Mouse (Mus musculus) spleen, adult 18-20 months (tissue): Measurements from ENCODE around the gene Cmtm3.
"Not testable (repeated sequence)": the region's sequence is repeated elsewhere in the genome, so short reads cannot be mapped to it uniquely, and the experiment has no call there.

Experiments
- DNase-seq, 2 experiments: peaks; one replicate each; pipeline ENCODE4 v3.0.0; 2022; ENCODE audit warnings: mixed read lengths in 2 of 2

Cmtm3 gene

DNA sequence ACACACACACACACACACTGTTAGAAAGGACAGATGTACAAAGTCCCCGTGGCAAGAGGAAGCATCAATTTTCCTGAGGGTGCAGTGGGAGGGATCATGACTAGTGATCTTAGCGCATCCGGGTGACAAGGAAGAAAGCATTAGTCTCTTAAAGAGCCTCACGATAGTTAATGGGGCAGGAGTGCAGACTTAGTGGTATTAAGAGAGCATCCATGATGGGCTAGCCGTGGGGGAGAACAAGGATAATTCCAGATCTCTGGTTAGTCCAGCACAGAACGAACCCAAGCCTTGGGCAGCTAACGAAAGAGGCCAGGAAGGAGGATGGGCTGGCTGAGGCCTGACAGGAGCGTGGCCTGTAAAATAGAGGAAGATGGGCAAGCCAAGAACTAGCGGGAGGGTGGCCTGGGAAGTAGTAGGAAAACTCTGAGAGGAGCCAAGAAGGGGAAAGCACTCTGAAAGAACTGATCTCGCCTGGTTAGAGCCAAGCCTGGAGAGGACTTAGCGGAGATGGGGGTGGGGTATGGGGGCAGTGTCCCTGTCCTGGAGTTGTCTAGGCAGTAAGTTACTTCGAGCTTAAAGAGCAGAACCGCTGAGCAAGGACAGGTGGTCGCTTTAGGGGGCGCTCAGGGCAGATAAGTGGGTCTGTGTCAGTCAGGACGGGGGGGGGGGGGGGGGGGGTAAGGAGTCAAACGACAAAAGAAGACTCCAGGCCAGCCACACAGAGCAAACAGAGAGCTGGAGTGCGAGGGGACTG, at the start of gene Cmtm3:
Gene Cmtm3 (plus strand): TSS at position 182 of the 754 bp plus-strand sequence.
- DNase-seq = no peak

DNA sequence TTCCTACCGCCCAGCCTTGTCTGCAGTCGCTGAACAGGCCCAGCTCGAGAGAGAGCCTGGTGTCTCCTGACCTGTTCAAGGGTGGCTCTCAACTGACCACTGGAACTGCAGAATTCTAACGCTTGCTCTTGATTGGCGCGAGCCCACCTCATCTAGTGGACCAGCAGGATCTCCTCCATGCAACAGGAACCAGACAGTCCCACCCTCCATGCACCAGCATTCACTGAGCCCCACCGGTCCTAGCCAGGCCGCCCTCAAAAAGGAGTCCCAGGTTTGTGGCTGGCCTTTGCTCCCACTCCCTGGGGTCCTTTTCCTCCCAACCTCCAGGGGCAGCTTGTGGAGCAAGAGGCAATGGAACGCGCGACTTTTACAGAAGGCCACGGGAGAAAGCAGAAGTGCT, 46.1 kb upstream of the Cmtm3 start, which contains the start of gene Cmtm2a:
Gene Cmtm2a (minus strand): TSS at position 101 of the 400 bp plus-strand sequence.
- not testable (repeated sequence) for DNase-seq

DNA sequence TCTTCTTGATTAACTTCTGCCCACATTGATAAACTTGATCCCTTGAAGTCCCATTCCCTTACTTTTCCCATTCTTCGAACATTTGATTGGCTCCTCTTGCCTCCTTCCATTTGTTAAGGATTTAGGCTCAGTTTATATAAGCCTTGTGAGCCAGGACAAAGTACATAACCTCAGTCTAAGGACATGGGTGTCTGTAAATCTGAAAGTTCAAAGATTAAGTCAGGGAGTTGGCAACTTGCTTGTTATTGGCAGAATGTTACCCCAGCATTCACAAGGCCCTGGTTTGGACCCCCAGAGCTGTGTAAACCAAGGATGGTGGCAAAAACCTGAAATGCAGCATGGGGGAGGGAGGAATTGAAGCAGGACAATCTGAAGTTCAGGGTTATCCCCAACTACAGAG, 44.8 kb upstream of the Cmtm3 start:
- no peak for DNase-seq

DNA sequence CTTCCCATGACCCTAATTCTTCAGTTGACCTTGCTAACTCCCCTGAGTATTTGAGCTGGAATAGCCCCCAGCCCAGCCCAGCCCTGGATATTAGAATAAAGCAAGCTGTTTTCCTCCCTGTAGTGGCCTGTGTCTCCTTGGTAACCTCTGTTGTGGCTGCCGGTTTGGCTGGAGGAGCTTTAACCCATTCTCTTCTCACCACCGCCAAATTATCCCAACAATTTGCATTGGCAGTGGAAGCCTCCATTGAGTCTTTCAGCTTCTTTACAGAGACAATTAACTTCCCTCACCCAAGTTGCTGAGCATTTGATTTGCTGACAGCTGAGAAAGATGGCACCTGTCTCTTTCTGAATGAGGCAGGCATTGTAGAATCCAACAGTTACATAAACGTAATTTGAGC, 37.6 kb upstream of the Cmtm3 start:
- DNase-seq = not testable (repeated sequence)

DNA sequence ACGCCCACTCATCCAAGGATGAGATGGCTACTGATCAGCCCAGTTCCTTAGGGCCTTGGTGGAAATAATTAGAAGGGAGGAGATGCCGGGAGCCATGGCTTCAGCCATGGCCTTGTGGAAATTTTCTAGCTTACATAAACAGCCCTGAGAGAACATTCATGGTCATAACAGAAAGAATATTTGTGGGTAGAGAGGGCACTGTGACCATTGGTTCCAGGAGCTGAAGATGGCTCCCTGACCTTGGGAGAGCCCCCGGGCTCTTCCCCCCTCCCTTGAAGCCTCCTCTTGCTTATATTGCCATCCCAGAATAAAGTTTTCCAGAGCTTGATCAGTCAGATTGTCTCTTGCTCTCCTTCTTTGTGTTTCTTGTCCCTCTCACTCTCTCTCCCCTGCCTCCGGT, 36.7 kb upstream of the Cmtm3 start:
- not testable (repeated sequence) for DNase-seq

DNA sequence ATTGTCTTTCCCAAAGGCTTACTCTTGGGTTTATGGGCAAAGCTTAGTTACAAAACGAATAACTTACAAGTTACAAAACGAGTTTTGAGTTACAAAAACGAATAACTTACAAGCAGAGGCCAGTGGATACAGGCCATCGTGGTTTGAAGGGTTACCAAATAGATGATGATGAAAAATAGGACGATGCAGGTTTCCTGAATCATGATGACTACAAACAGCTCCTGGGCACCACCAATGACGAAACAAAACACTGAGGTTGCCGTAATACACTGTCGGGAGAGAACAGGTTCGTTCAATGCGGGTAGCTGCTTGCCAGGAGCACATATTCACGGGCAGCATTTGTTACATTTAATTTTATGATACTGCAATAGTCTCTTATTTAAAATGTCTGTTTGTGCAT, 34.2 kb upstream of the Cmtm3 start:
- DNase-seq = no peak

DNA sequence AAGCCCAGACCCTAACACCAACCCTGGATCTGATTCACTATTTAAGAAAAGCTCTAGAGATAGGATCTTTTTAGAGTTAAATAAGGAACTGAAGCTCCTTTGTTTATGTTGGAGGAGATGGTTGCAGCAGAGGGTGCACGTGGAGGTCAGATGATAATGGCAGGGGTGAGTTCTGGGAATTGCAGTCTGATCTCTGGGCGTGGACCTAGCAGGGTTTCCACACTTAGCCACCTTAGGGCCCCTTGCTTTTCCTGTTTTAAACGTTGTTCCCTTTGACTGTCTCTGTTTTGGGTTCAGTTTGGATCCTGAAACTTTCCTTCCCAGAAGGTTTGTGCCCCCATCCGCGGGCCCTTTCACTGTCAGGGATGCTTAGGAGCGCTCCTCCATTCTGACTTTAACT, 30.9 kb upstream of the Cmtm3 start:
- DNase-seq = not testable (repeated sequence)

DNA sequence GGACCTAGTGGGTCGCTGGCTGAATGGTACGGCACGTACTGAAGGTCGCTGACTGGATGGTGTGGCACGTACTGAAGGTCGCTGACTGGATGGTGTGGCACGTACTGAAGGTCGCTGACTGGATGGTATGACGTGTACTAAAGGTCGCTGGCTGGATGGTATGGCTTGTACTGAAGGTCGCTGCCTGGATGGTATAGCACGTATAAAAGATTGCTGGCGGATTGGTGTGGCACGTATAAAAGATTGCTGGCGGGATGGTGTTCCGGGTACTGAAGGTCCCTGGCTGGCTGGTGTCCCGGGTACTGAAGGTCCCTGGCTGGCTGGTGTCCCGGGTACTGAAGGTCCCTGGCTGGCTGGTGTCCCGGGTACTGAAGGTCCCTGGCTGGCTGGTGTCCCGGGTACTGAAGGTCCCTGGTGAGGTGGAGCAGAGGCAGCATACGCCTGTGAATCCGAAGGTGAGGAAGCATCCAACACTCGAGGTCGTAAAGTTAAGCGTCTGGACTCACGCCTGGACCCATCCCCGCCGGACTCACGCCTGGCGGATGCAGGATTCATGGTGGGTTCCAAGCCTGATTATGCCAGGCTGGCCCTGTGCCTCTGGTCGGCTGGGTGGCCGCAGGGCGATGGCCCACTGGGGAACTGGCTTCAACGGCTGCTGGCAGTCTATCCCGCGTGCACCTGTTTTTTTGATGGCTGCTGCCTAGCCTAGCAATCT, 29.6 kb upstream of the Cmtm3 start, which contains the start of the genes Gm45711 and Cmtm1:
Gene Gm45711 (minus strand): TSS at position 641 of the 715 bp plus-strand sequence.
Gene Cmtm1 (minus strand): TSS at position 705 of the 715 bp plus-strand sequence.
- not testable (repeated sequence) for DNase-seq

DNA sequence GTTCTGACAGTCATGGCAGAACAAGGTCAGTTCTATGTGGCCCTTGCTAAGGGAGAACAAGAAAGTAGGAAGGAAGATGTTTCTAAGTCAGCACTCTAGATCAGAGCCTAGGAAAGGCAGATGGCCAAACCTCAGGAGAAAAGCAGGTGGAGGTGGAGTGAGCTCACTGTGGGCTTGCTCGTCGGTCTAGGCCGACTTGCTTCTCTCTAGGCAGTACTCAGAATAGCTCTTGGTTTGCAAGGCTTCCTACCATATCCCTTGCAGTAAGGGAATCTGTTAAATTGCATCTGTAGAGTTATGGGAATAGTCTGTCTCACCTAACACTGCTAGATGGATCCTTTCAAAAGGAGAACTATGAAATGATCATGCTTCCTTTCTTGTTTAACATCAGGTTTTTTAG, 27.2 kb upstream of the Cmtm3 start:
- not testable (repeated sequence) for DNase-seq

DNA sequence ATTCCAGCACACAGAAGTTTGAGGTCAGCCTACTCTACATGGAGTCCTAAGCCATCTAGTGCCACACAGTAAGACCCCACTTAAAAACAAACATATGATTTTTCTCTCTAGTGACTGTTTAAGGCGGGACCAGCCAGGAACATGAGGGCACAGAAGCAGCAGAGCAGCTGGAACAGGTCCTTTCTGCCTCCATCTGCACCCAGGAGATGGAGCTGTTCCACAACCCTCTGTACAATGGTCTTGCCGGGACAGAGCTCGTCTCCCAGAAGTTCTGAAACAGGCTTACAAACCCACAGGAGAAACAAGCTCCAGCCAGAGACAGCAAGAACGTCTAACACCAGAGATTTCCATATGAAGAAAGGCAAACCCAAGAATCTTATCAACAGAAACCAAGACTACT, 25.9 kb upstream of the Cmtm3 start:
- DNase-seq = no peak

DNA sequence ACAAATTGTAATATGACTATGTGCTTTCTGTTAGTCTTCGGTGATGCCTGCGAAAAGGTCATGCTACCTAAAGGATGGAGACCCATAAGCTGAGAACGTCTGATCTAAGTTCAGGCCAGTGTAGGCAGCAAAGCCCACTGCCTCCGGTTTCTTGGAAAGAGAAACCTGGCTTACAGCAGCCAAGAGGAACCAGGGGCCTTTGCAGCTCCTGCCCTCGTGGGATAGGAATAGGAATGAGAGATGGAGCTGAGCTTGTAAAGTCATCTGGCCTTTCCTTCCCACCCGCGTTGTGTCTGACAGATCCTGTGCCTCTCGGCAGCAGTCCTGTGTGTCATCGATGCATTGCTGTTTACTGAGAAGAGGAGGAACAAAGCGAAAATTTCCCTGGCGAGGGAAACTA, 17.9 kb upstream of the Cmtm3 start, which contains the start of gene Gm11020:
Gene Gm11020 (plus strand): TSS at position 301 of the 400 bp plus-strand sequence.
- not testable (repeated sequence) for DNase-seq

DNA sequence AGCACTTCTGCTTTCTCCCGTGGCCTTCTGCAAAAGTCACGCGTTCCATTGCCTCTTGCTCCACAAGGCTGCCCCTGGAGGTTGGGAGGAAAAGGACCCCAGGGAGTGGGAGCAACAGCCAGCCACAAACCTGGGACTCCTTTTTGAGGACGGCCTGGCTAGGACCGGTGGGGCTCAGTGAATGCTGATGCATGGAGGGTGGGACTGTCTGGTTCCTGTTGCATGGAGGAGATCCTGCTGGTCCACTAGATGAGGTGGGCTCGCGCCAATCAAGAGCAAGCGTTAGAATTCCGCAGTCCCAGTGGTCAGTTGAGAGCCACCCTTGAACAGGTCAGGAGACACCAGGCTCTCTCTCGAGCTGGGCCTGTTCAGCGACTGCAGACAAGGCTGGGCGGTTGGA, 17.3 kb upstream of the Cmtm3 start, which contains the start of gene Cmtm2b:
Gene Cmtm2b (plus strand): TSS at position 301 of the 400 bp plus-strand sequence.
- not testable (repeated sequence) for DNase-seq

DNA sequence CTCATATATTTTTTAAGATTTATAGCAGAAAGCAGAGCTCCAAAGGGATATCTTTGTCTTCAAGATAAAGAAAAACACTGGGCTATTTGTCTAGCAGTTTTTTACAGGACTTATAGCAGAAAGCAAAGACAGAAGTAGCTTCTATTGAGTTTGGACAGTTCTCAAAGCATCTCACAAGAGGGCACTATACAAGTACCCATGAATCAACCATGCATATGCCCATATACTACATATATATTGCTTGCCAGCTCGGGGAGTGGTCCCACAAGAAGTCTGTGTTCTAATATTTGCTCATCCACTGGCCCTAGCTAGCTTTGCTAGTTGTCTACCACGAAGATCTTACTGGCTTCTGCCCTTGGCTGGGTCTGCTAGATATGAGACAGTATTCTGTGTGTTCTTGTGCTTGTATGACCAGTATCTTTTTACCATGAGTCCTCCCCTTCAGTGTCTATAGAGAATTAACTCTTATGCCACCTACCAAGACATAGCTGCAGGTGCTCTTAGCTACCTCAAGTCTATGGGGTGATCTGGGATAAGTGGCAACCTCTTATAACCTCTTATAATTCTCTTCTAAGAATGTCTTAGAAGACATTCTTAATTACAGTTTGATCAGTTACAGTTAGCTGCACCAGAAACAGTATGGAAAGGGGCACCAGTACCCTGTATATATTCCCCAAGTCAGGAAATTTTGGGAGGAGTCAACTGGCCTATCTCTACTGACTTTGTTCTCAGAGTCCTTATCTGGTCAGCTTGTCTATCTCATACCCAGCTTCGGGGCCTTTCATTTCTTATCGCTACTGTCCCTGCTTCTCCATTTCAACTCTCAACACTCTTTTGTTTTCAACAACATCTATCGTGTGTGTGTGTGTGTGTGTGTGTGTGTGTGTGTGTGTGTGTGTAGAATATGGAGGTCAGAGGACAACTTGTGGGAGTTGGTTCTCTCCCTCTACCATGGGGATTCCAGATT, 6.3 kb upstream of the Cmtm3 start:
- DNase-seq = no peak

DNA sequence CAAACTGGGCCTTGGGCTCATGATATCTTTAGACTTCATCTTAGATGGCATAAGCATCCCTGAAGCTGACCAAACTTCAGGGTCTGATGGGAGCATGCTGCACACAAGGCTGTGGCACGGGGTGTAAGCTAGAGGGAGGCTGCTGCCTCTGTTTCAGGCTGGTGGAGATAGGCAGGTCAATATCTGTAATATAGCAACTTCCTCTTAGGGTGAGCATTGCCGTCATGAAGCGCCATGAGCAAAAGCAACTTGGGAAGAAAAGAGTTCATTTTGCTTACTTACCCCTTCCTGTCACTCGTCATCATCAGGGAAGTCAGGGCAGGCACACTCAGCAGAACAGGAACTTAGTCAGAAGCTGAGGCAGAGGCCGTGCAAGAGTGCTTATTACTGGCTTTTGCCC, 5.4 kb upstream of the Cmtm3 start:
- DNase-seq = no peak

DNA sequence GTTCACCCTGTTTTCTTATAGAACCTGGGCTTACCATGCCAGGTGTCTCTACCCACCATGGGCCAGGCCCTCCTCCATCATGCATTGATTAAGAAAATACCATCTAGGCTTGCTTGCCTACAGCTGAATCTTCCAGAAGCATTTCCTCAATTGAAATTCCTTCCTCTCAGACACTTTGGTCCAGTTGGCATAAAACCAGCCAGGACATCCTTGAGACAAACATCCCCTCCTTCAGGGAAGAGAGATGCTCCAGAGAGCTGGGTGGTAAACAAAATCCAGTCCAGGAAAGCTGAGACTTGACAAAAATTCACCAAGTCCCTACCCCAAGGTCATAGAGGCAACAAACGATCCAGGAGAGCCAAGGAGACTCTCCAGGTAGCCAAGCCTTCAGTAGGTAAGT, 5.0 kb upstream of the Cmtm3 start:
- DNase-seq = no peak

DNA sequence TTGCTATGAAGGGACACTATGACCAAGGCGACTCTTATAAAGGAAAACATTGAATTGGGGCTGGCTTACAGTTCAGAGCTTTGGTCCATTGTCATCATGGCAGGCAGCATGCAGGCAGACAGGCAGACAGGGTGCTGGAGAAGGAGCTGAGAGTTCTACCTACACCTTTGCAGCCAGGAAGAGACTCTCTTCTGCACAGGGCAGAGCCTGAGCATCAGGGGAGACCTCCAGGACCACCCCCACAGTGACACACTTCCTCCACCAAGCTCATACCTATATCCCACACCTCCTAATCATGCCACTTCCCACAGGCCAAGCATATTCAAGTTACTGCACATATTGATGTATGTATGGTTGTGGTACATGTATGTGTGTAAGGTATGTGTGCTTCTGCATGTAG, 2.4 kb upstream of the Cmtm3 start:
- DNase-seq = no peak

DNA sequence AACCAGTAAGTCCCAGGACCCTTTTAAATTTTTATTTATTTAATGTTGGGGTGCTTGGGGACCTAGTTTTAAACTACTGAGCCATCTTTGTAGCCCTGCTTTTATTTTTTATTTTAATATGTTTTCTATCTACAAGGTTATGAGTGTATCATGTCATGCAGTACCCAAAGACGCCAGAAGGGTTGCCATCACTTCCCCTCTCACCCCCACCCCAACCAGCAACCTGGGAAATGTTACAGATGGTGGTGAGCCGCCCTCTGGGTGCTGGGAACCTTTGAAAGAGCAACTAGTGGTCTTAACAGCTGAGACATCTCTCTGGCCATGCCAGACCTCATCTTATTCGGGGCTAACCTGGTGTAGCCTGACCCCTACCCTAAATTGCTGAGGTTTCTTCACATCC, 1.3 kb upstream of the Cmtm3 start:
- DNase-seq = no peak

DNA sequence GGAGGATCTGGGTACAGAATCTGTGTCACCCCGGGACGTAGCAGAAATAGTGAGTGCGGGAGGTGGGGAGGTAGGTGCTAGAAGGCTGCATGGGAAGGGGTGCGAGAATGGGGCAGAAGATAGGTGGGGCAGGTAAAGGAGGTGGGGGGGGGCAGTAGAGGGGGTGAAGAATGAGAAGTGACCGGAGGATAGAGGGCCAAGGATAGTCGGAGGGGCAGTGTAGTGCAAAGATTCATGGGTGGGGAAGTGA, 698 bp downstream of the Cmtm3 start:
- DNase-seq = no peak

DNA sequence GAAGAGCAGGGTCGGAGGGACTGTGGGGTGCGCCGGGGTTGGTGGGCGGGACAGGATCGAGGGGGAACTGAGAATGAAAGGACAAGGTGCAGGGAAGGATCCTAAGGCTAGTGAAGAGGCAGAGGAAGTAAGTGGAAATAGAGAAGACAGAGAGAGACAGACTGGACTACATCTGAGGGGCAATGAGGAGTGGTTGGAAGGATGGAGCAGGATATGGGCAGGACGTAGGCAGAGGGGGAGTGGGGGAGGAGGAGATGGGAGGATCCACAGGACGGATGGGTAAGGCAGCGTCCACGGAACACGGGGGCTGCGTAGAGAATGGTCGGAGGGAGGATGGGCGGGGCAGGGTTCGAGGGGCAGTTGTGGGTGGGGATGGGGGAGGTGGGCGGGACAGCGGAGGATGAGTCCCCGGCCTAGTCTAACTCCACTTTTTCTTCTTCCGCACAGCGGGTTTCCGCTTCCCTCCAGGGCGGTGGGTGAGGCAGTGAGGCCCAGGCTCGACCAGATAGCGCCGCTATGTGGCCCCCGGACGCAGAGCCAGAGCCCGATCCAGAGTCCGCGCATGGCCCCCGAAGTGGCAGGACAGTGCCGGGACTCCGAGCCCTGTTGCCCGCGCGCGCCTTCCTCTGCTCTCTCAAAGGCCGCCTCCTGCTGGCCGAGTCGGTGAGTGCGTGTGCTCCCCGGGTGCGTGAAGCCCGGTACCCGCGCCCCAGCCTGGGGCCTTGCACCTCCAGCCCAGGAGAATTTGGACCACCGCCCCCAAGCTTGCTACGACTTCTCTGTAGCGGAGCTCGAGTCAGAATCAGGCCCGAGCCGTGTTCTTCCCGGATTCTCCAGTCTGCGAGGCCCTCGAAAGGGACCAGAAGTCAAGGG, 1.3 kb downstream of the Cmtm3 start:
- DNase-seq = peak; percentile 69 to 75

DNA sequence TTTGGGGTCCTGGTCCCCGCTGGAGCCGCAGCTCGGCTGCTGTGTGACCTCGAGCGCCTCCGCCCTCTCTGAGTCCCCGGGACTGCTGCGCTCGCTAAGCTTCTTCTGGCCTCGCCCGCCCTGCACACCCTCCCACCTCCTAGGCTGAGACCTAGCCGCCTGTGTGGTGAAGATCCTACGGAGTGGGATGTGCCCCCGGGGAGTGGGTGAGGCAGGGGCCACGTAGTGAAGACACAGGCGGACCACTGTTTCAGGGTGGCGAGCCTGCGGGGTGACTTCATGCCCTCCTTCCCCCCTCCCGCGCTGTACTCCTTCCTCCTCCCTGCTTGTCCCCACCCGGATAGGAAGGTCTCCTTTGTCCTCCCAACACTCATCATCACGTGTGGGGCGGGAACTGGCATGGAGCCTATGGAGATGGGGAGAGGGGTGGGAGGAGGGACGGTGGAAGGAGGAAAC, 1.9 kb downstream of the Cmtm3 start:
- no peak for DNase-seq

DNA sequence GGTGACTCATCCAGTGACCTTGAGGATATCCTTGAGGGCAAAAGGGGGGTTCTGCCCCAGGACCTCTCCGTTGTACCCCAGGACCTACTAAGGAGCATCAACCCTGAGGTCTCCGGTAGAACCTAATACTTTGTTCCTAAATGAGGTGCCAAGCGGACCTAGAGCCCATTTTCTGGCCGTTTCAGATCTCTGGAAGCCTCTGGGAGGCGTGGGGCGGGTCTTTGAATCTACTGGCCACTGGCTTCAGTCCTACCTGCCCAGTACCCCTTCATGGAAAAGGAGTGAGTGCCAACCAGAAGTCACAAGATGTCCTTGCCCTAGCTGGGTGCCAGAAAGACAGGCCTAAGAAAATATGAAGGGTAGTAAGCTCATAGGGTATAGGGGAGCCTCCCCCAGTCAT, 2.5 kb downstream of the Cmtm3 start:
- no peak for DNase-seq

DNA sequence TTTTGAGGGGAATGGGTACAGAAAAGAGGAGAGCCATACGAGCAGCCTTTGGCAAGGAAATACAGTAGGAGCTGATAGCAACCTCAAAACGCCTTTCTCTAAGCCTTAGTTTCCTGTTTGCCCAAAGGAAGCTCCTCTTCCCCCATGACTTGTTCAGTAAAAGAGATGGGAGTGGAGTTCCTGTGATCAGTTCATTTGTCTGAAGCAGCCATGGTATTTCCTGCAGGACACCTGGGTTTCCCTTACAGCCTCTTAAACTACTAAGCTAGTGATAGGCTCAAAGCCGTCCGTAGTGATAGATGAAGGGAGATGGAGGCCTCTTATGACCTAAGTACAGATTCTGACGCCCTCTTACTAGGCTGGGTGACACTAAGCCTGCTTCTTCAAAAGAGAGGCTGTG, 3.2 kb downstream of the Cmtm3 start:
- DNase-seq = no peak
